Comparison of ENCODE assay signal across 25 mouse cellular contexts in genomic region chr11:68631611-68632316, GRCm38 (mm10). TPM values are rescaled to one million over a fixed set of nuclear protein-coding genes. Genes with fewer than 3 reads are reported as not detected.
A peak's percentile ranks its signal among the peaks of the same experiment; 100 is the strongest.
DNase-seq lines count a peak whose midpoint lies in the region; ATAC-seq lines count a peak whose summit lies in the region.
"Had no signal": no experiment of that assay in that cellular context is flagged by ENCODE, and none has a peak within 500 bp of the region (broad histone marks: within the 10 kb centered on the region; RNA-seq: fewer than 3 reads in every experiment).

No protein-coding gene starts in this region.

- H3K36me3 ChIP-seq in forebrain, embryonic 16.5 days (ENCODE audit: control insufficient read depth, insufficient read depth): no peaks in the 10 kb centered on the region
- H3K36me3 ChIP-seq in forebrain, embryonic 14.5 days (ENCODE audit: control insufficient read depth, insufficient read depth, low read length): no peaks in the 10 kb centered on the region
- no peaks in the 10 kb centered on the region for H3K36me3 ChIP-seq in midbrain, embryonic 14.5 days (ENCODE audit: control insufficient read depth, insufficient read depth, low read length)
- H3K36me3 ChIP-seq in midbrain, embryonic 16.5 days (ENCODE audit: control insufficient read depth, insufficient read depth, low read length): no peaks in the 10 kb centered on the region
- H3K36me3 ChIP-seq in embryonic facial prominence, embryonic 13.5 days: no peaks in the 10 kb centered on the region
- H3K36me3 ChIP-seq: heart, embryonic 13.5 days; hindbrain, embryonic 15.5 days; kidney, embryonic 15.5 days; liver, embryonic 13.5 days; lung, embryonic 15.5 days had no signal

- H3K4me1 ChIP-seq in forebrain, embryonic 16.5 days (replicated peaks; ENCODE audit: control insufficient read depth, insufficient read depth, low read length): no peaks in the 10 kb centered on the region
- no peaks in the 10 kb centered on the region for H3K4me1 ChIP-seq in forebrain, embryonic 14.5 days (ENCODE audit: control insufficient read depth, insufficient read depth, low read length)
- no peaks in the 10 kb centered on the region for H3K4me1 ChIP-seq in midbrain, embryonic 14.5 days (ENCODE audit: control insufficient read depth, insufficient read depth, low read length)
- H3K4me1 ChIP-seq in midbrain, embryonic 16.5 days (ENCODE audit: control insufficient read depth, insufficient read depth, low read length): peaks cover 5% of the 10 kb centered on the region; the same call in 1 of the 2 replicates
- peaks cover 21% of the 10 kb centered on the region for H3K4me1 ChIP-seq in embryonic facial prominence, embryonic 13.5 days
- H3K4me1 ChIP-seq: hindbrain, embryonic 15.5 days; liver, embryonic 13.5 days; lung, embryonic 15.5 days had no signal

- H3K4me2 ChIP-seq in forebrain, embryonic 16.5 days (ENCODE audit: low read length): no peak overlapping the region
- H3K4me2 ChIP-seq in forebrain, embryonic 14.5 days (ENCODE audit: low read length): no peak overlapping the region
- no peak overlapping the region for H3K4me2 ChIP-seq in midbrain, embryonic 14.5 days (ENCODE audit: low read length)
- no peak overlapping the region for H3K4me2 ChIP-seq in midbrain, embryonic 16.5 days (ENCODE audit: low read length)
- peak overlapping the region; percentile 12 for H3K4me2 ChIP-seq in embryonic facial prominence, embryonic 13.5 days
- H3K4me2 ChIP-seq: heart, embryonic 13.5 days; hindbrain, embryonic 15.5 days; kidney, embryonic 15.5 days; liver, embryonic 13.5 days; lung, embryonic 15.5 days; midbrain, embryonic 11.5 days had no signal

- peak overlapping the region; percentile 6; the same call in 1 of the 2 replicates for H3K27ac ChIP-seq in forebrain, embryonic 16.5 days (ENCODE audit: low read length)
- H3K27ac ChIP-seq in forebrain, embryonic 14.5 days (ENCODE audit: low read depth, low read length): no peak overlapping the region
- H3K27ac ChIP-seq in midbrain, embryonic 14.5 days (replicated peaks; ENCODE audit: low read depth, low read length): no peak overlapping the region
- no peak overlapping the region for H3K27ac ChIP-seq in midbrain, embryonic 16.5 days (ENCODE audit: low read length)
- H3K27ac ChIP-seq in embryonic facial prominence, embryonic 13.5 days: peak overlapping the region; percentile 58
- H3K27ac ChIP-seq: heart, embryonic 13.5 days; hindbrain, embryonic 15.5 days; kidney, embryonic 15.5 days; liver, embryonic 13.5 days; lung, embryonic 15.5 days; macrophage had no signal

- WGBS in forebrain, embryonic 16.5 days: 71% methylated on average over 17 of the region's 17 CpGs
- WGBS in forebrain, embryonic 14.5 days: 80% methylated on average over 17 of the region's 17 CpGs
- 71% methylated on average over 17 of the region's 17 CpGs for WGBS in midbrain, embryonic 14.5 days
- 74% methylated on average over 17 of the region's 17 CpGs for WGBS in midbrain, embryonic 16.5 days
- WGBS in embryonic facial prominence, embryonic 13.5 days: 45% methylated on average over 17 of the region's 17 CpGs

- no peaks in the 10 kb centered on the region for H3K27me3 ChIP-seq in forebrain, embryonic 16.5 days (replicated peaks; ENCODE audit: control insufficient read depth, insufficient read depth, low read length)
- H3K27me3 ChIP-seq in forebrain, embryonic 14.5 days (replicated peaks; ENCODE audit: control insufficient read depth, insufficient read depth, low read length): no peaks in the 10 kb centered on the region
- no peaks in the 10 kb centered on the region for H3K27me3 ChIP-seq in midbrain, embryonic 14.5 days (ENCODE audit: control insufficient read depth, insufficient read depth, low read length)
- no peaks in the 10 kb centered on the region for H3K27me3 ChIP-seq in midbrain, embryonic 16.5 days (ENCODE audit: control insufficient read depth, insufficient read depth, low read depth, low read length)
- H3K27me3 ChIP-seq in embryonic facial prominence, embryonic 13.5 days: no peaks in the 10 kb centered on the region
- H3K27me3 ChIP-seq: heart, embryonic 13.5 days; hindbrain, embryonic 15.5 days; kidney, embryonic 15.5 days; lung, embryonic 15.5 days had no signal

- no peak overlapping the region for H3K9ac ChIP-seq in forebrain, embryonic 16.5 days (replicated peaks; ENCODE audit: low read depth, low read length)
- no peak overlapping the region for H3K9ac ChIP-seq in forebrain, embryonic 14.5 days (ENCODE audit: low read length)
- H3K9ac ChIP-seq in midbrain, embryonic 14.5 days (replicated peaks; ENCODE audit: low read length): no peak overlapping the region
- H3K9ac ChIP-seq in midbrain, embryonic 16.5 days (ENCODE audit: low read depth, low read length): no peak overlapping the region
- H3K9ac ChIP-seq in embryonic facial prominence, embryonic 13.5 days: no peak overlapping the region
- H3K9ac ChIP-seq: heart, embryonic 13.5 days; hindbrain, embryonic 15.5 days; kidney, embryonic 15.5 days; liver, embryonic 13.5 days; lung, embryonic 15.5 days had no signal

- H3K4me3 ChIP-seq in forebrain, embryonic 16.5 days (replicated peaks; ENCODE audit: low read length): no peak overlapping the region
- H3K4me3 ChIP-seq in forebrain, embryonic 14.5 days (ENCODE audit: low read depth, low read length): no peak overlapping the region
- no peak overlapping the region for H3K4me3 ChIP-seq in midbrain, embryonic 14.5 days (replicated peaks; ENCODE audit: low read depth, low read length)
- no peak overlapping the region for H3K4me3 ChIP-seq in midbrain, embryonic 16.5 days (ENCODE audit: low read depth, low read length)
- H3K4me3 ChIP-seq in embryonic facial prominence, embryonic 13.5 days: no peak overlapping the region
- H3K4me3 ChIP-seq: heart, embryonic 13.5 days; hindbrain, embryonic 15.5 days; kidney, embryonic 15.5 days; liver, embryonic 13.5 days; lung, embryonic 15.5 days had no signal

- ATAC-seq in forebrain, embryonic 16.5 days: peak; percentile 40; the same call in 1 of the 2 replicates
- no peak for ATAC-seq in forebrain, embryonic 14.5 days
- ATAC-seq in midbrain, embryonic 14.5 days (ENCODE audit: low FRiP score, low TSS enrichment): no peak
- ATAC-seq in midbrain, embryonic 16.5 days: no peak
- ATAC-seq in embryonic facial prominence, embryonic 13.5 days (ENCODE audit: insufficient number of reproducible peaks, insufficient read depth, low FRiP score, low TSS enrichment, low read depth): no peak
- ATAC-seq: activated CD4-positive, CD25-positive, alpha-beta regulatory T cell, adult 4 months; intestine, embryonic 16.5 days; Patski had no signal

- H3K9me3 ChIP-seq in forebrain, embryonic 16.5 days (ENCODE audit: control insufficient read depth, low read length): no peaks in the 10 kb centered on the region
- no peaks in the 10 kb centered on the region for H3K9me3 ChIP-seq in forebrain, embryonic 14.5 days (replicated peaks; ENCODE audit: control insufficient read depth, low read length)
- H3K9me3 ChIP-seq in midbrain, embryonic 14.5 days (ENCODE audit: control insufficient read depth, low read length): no peaks in the 10 kb centered on the region
- H3K9me3 ChIP-seq in midbrain, embryonic 16.5 days (replicated peaks; ENCODE audit: control insufficient read depth, low read length, poor library complexity, severe bottlenecking): no peaks in the 10 kb centered on the region
- H3K9me3 ChIP-seq in embryonic facial prominence, embryonic 13.5 days: no peaks in the 10 kb centered on the region
- H3K9me3 ChIP-seq: heart, embryonic 13.5 days; hindbrain, embryonic 15.5 days; kidney, embryonic 15.5 days; liver, embryonic 13.5 days; lung, embryonic 15.5 days had no signal

- no peak for DNase-seq in forebrain, embryonic 14.5 days (ENCODE audit: low spot score)
- DNase-seq in midbrain, embryonic 14.5 days: peak; percentile 9
- peak; percentile 55 for DNase-seq in telencephalon, adult 2 months (ENCODE audit: low read depth, low spot score)
- DNase-seq in gastrocnemius, postnatal 4 days (ENCODE audit: low spot score in 2 of 2): no peak
- DNase-seq: adrenal gland, postnatal 14 days; cerebellum, adult 9-10 months; embryo, embryonic 11 days; heart, postnatal 36 days; liver, embryonic 13.5 days had no signal

RNA-seq across cellular contexts. Expression of gene Ccdc42, which starts 44.9 kb away (rescaled TPM):
- 0.58 TPM in 1 of 2 replicates, not detected in the other for polyA plus RNA-seq in forebrain, embryonic 16.5 days (2015; fragmentation: Nextera tagmentation; extraction: Ambion mirVana)
- polyA plus RNA-seq in forebrain, embryonic 14.5 days (2014; fragmentation: Nextera tagmentation; extraction: Ambion mirVana): 0.31 and 0.39 TPM in 2 replicates
- 0.36 TPM in 1 of 2 replicates, not detected in the other for polyA plus RNA-seq in midbrain, embryonic 14.5 days (2014; fragmentation: Nextera tagmentation; extraction: Ambion mirVana)
- polyA plus RNA-seq in midbrain, embryonic 16.5 days (2015; fragmentation: Nextera tagmentation; extraction: Ambion mirVana): 0.18 and 0.65 TPM in 2 replicates
- polyA plus RNA-seq in embryonic facial prominence, embryonic 13.5 days (2015; fragmentation: Nextera tagmentation; extraction: Ambion mirVana): 0.26 TPM in 1 of 2 replicates, not detected in the other
- not detected for total RNA-seq in gastrocnemius, postnatal 4 days (2021)
- total RNA-seq: adrenal gland, postnatal 14 days; gastrocnemius, adult 18-20 months; granulocyte monocyte progenitor cell, adult 5-6 weeks; heart, postnatal 36 days had no signal
- polyA plus RNA-seq: activated CD4-positive, CD25-positive, alpha-beta regulatory T cell, adult 4 months; intestine, embryonic 16.5 days; macrophage; neural tube, embryonic 14.5 days; Patski; stomach, embryonic 14.5 days had no signal

RNA-seq across cellular contexts. Expression of gene Myh10, which starts 59.6 kb away (rescaled TPM):
- 136 and 141 TPM in 2 replicates for polyA plus RNA-seq in forebrain, embryonic 16.5 days (2015; fragmentation: Nextera tagmentation; extraction: Ambion mirVana)
- 88.8 and 105 TPM in 2 replicates for polyA plus RNA-seq in forebrain, embryonic 14.5 days (2014; fragmentation: Nextera tagmentation; extraction: Ambion mirVana)
- 96.4 and 107 TPM in 2 replicates for polyA plus RNA-seq in midbrain, embryonic 14.5 days (2014; fragmentation: Nextera tagmentation; extraction: Ambion mirVana)
- 94.9 and 104 TPM in 2 replicates for polyA plus RNA-seq in midbrain, embryonic 16.5 days (2015; fragmentation: Nextera tagmentation; extraction: Ambion mirVana)
- 126 and 140 TPM in 2 replicates for polyA plus RNA-seq in embryonic facial prominence, embryonic 13.5 days (2015; fragmentation: Nextera tagmentation; extraction: Ambion mirVana)
- total RNA-seq in gastrocnemius, postnatal 4 days (2021): 10 to 100 TPM; 68.5 to 69.7 TPM

Comparison
In these comparisons a context has a peak if more than half of its experiments do, and no peak if none do; other contexts are left out.
1. H3K27ac ChIP-seq: peak in forebrain, embryonic 16.5 days (single experiment) and embryonic facial prominence, embryonic 13.5 days (single experiment); none in forebrain, embryonic 14.5 days (single experiment), midbrain, embryonic 14.5 days (single experiment) and midbrain, embryonic 16.5 days (single experiment).
2. DNase-seq: peak in midbrain, embryonic 14.5 days (single experiment) and telencephalon, adult 2 months (single experiment); none in forebrain, embryonic 14.5 days (single experiment) and gastrocnemius, postnatal 4 days (0 of 2).